Mouse (Mus musculus) spleen, adult 2 months (tissue): ENCODE data around the gene Zfand3.

Source experiments
- CTCF ChIP-seq: fragments of 200-500 bp; IDR thresholded peaks from 2 replicates; pipeline ENCODE4 v1.5.1; 2011; ENCODE audit warnings: mild to moderate bottlenecking, inconsistent platforms; ENCODE audit not compliant: insufficient read depth, insufficient read length, insufficient replicate concordance; ENCODE audit errors: extremely low read depth
- POLR2A ChIP-seq: fragments of 200-500 bp; IDR thresholded peaks from 2 replicates; pipeline ENCODE4 v1.6.1; 2011; ENCODE audit warnings: low read depth, low read length, inconsistent platforms

GRCm38 (mm10) chr17:30241720-30242322, 237.3 kb downstream of the Zfand3 start:
- TF ChIP-seq CTCF, result no peak
- no peak for TF ChIP-seq POLR2A
